Mouse (Mus musculus) bone marrow, adult 2 months (tissue): Measurements from ENCODE around the gene Crcp.

Experiments used
- CTCF ChIP-seq: fragments of 200-500 bp; IDR thresholded peaks from 2 replicates; pipeline ENCODE4 v1.5.1; 2011; ENCODE audit warnings: low read length, control low read depth; ENCODE audit not compliant: control insufficient read depth, insufficient read depth
- POLR2A ChIP-seq: fragments of 200-500 bp; IDR thresholded peaks from 2 replicates; pipeline ENCODE4 v1.6.1; 2011; ENCODE audit warnings: low read depth, mild to moderate bottlenecking, control low read depth, low read length, borderline replicate concordance; ENCODE audit not compliant: control insufficient read depth

GRCm38 (mm10) chr5:130021361-130021966 is 7.6 kb upstream of the Crcp start:
- TF ChIP-seq POLR2A, result no peak
- no peak for TF ChIP-seq CTCF
